Mouse (Mus musculus): ENCODE measurements around the gene Ankmy1.

GRCm38 (mm10) chr1:92852450-92852849 lies 50.3 kb downstream of the Ankmy1 start:
- TF ChIP-seq CTCF (IDR thresholded peaks at IDR 0.05; ENCODE audit: extremely low read depth, insufficient read length, insufficient replicate concordance, low read depth, low read length), result no peak
- no peak for TF ChIP-seq POLR2A (IDR thresholded peaks at IDR 0.05; ENCODE audit: low read depth, low read length)
